Mouse (Mus musculus) heart, adult 2 months (tissue): ENCODE results near the gene 1700021F05Rik. TPM values are rescaled to one million over a fixed set of nuclear protein-coding genes. Genes with fewer than 3 reads are reported as not detected.
A peak's percentile ranks its signal among the peaks of the same experiment; 100 is the strongest.
"Not testable (repeated sequence)": the region's sequence is repeated elsewhere in the genome, so short reads cannot be mapped to it uniquely, and the experiment has no call there.

ENCODE experiments used
- DNase-seq, 2 experiments: peaks; one replicate each; pipeline ENCODE4 v3.0.0; 2021
- H3K27ac ChIP-seq: fragments of 200-600 bp; 2 replicates; pipeline ENCODE4 v1.8.1; 2022
- H3K27me3 ChIP-seq: fragments of 200-500 bp; 2 replicates; pipeline ENCODE4 v1.6.1; 2012; ENCODE audit warnings: mild to moderate bottlenecking, low read length, inconsistent platforms, mixed read lengths; ENCODE audit not compliant: control insufficient read depth, insufficient read depth
- H3K36me3 ChIP-seq: fragments of 200-500 bp; 2 replicates; pipeline ENCODE4 v1.6.1; 2012; ENCODE audit warnings: low read length, inconsistent platforms; ENCODE audit not compliant: control insufficient read depth, insufficient read depth
- H3K4me1 ChIP-seq: fragments of 200-500 bp; 2 replicates; pipeline ENCODE4 v1.6.1; 2011; ENCODE audit warnings: low read length; ENCODE audit not compliant: control insufficient read depth, insufficient read depth
- H3K4me3 ChIP-seq: fragments of 200-600 bp; 2 replicates; pipeline ENCODE4 v1.8.1; 2022
- H3K79me2 ChIP-seq: fragments of 200-500 bp; replicated peaks from 2 replicates; pipeline ENCODE4 v1.6.1; 2012; ENCODE audit warnings: mild to moderate bottlenecking, inconsistent platforms, low read length, moderate library complexity, mixed read lengths; ENCODE audit not compliant: control insufficient read depth, insufficient read depth
- H3K9ac ChIP-seq: fragments of 200-500 bp; 2 replicates; pipeline ENCODE4 v1.6.1; 2012; ENCODE audit warnings: low read depth, mild to moderate bottlenecking, control low read depth, inconsistent platforms, low read length, mixed read lengths
- CTCF ChIP-seq: fragments of 200-600 bp; IDR thresholded peaks from 2 replicates; pipeline ENCODE4 v1.8.1; 2022; ENCODE audit warnings: antibody characterized with exemption, mild to moderate bottlenecking, moderate library complexity
- EP300 ChIP-seq: fragments of 200-500 bp; IDR thresholded peaks from 2 replicates; pipeline ENCODE4 v1.6.1; 2011; ENCODE audit warnings: low read depth, low read length, control low read depth; ENCODE audit not compliant: insufficient read depth
- POLR2A ChIP-seq: fragments of 200-500 bp; IDR thresholded peaks from 2 replicates; pipeline ENCODE4 v1.6.1; 2011; ENCODE audit warnings: mild to moderate bottlenecking, low read depth, low read length, control low read depth; ENCODE audit not compliant: insufficient read depth
- WGBS: fragments of 180-500 bp; shearing (Covaris S2); methylation state at CpG from one replicate; pipeline ENCODE4 v1.1.7; 2018; 5-methylcytosine and 5-hydroxymethylcytosine counted together
- intact Hi-C: fragments of 180-260 bp; cut with DNase I; formaldehyde crosslinking; loops from one replicate; pipeline ENCODE4 v1.15.1; 2025
- polyA plus RNA-seq: library from polyadenylated mRNA; depleted of rRNA; stranded (reverse); fragments of >200 nt; gene quantifications from 2 replicates; pipeline ENCODE4 v1.2.3, GENCODE M21; 2012
- total RNA-seq, 2 experiments: library from RNA; stranded (reverse); gene quantifications; 2 replicates each; pipeline ENCODE4 v1.2.3; 2021

1700021F05Rik gene
- total and polyA plus RNA-seq, 3 experiments = 27.4 to 121 (median 112) TPM

- H3K4me1 ChIP-seq = peaks cover 4% of the 10 kb centered on the region
- TF ChIP-seq POLR2A = no peak
- TF ChIP-seq CTCF = no peak
- TF ChIP-seq EP300 = no peak
- intact Hi-C loops = loop anchor here (10.0 kb wide), 1 partner anchor 1527 kb away; the partner anchor contains the start of gene Prep
- H3K9ac ChIP-seq = no peak overlapping the region
- peaks cover 3% of the 10 kb centered on the region; the same call in 1 of the 2 replicates for H3K36me3 ChIP-seq
- DNase-seq = no peak
- no peak overlapping the region for H3K4me3 ChIP-seq
- H3K27ac ChIP-seq = no peak overlapping the region
- peaks cover 1% of the 10 kb centered on the region; the same call in 1 of the 2 replicates for H3K79me2 ChIP-seq
- H3K27me3 ChIP-seq = no peaks in the 10 kb centered on the region
- 77% methylated on average over 7 of the region's 7 CpGs for WGBS
These were observed 3.1 kb downstream of the 1700021F05Rik start for GRCm38 (mm10) chr10:43537652-43538051.

- WGBS = 39% methylated on average over 1 of the region's 1 CpGs
- no peaks in the 10 kb centered on the region for H3K27me3 ChIP-seq
- H3K9ac ChIP-seq = no peak overlapping the region
- no peak for DNase-seq
- intact Hi-C loops = loop anchor here (10.0 kb wide), 1 partner anchor 1530 kb away; the partner anchor contains the start of gene Prep
- peaks cover 3% of the 10 kb centered on the region; the same call in 1 of the 2 replicates for H3K36me3 ChIP-seq
- H3K27ac ChIP-seq = no peak overlapping the region
- peaks cover 3% of the 10 kb centered on the region for H3K4me1 ChIP-seq
- TF ChIP-seq CTCF = no peak
- TF ChIP-seq EP300 = no peak
- no peak for TF ChIP-seq POLR2A
- 0 out of 2 replicates have a peak, but pooled peaks cover 1% of the 10 kb centered on the region for H3K79me2 ChIP-seq
- no peak overlapping the region for H3K4me3 ChIP-seq
These were observed 6.4 kb downstream of the 1700021F05Rik start for GRCm38 (mm10) chr10:43534382-43534781.

GRCm38 (mm10) chr10:43527283-43528269 lies 13.2 kb downstream of the 1700021F05Rik start:
- no peak for DNase-seq
- WGBS = 58% methylated on average over 15 of the region's 15 CpGs
- Histone ChIP-seq H3K4me3 (no peak overlapping the region), H3K36me3 (no peaks in the 10 kb centered on the region), H3K27me3 (no peaks in the 10 kb centered on the region), H3K4me1 (no peaks in the 10 kb centered on the region), H3K79me2 (no peaks in the 10 kb centered on the region), H3K27ac (no peak overlapping the region), H3K9ac (no peak overlapping the region)
- intact Hi-C loops = no loop called here
- TF ChIP-seq EP300 (no peak), POLR2A (no peak), CTCF (no peak)

GRCm38 (mm10) chr10:43523931-43524330 lies 16.9 kb downstream of the 1700021F05Rik start, which contains the start of gene Gm9803:
Gene Gm9803 (plus strand): TSS chr10:43524084.
- H3K27ac ChIP-seq, H3K36me3 ChIP-seq, H3K79me2 ChIP-seq, intact Hi-C loops, DNase-seq, H3K9ac ChIP-seq, H3K27me3 ChIP-seq, H3K4me3 ChIP-seq, H3K4me1 ChIP-seq: not testable (repeated sequence)
- WGBS = 96% methylated on average over 10 of the region's 10 CpGs

GRCm38 (mm10) chr10:43519977-43520376 lies 20.8 kb downstream of the 1700021F05Rik start:
- H3K79me2 ChIP-seq = no peaks in the 10 kb centered on the region
- no peak overlapping the region for H3K4me3 ChIP-seq
- H3K4me1 ChIP-seq = peaks cover 8% of the 10 kb centered on the region; the same call in 1 of the 2 replicates
- TF ChIP-seq CTCF = no peak
- TF ChIP-seq POLR2A = no peak
- TF ChIP-seq EP300 = no peak
- H3K36me3 ChIP-seq = no peaks in the 10 kb centered on the region
- H3K27me3 ChIP-seq = no peaks in the 10 kb centered on the region
- no peak overlapping the region for H3K27ac ChIP-seq
- WGBS = 95% methylated on average over 2 of the region's 2 CpGs
- no peak for DNase-seq
- H3K9ac ChIP-seq = no peak overlapping the region
- intact Hi-C loops = no loop called here

GRCm38 (mm10) chr10:43518368-43518767 lies 22.4 kb downstream of the 1700021F05Rik start:
- peak; percentile 30; the same call in 1 of the 2 replicates for TF ChIP-seq POLR2A
- no peak for TF ChIP-seq CTCF
- TF ChIP-seq EP300 = peak; percentile 81
- H3K79me2 ChIP-seq = no peaks in the 10 kb centered on the region
- no peak overlapping the region for H3K9ac ChIP-seq
- H3K4me3 ChIP-seq = no peak overlapping the region
- H3K27ac ChIP-seq = no peak overlapping the region
- intact Hi-C loops = no loop called here
- no peaks in the 10 kb centered on the region for H3K36me3 ChIP-seq
- peaks cover 8% of the 10 kb centered on the region; the same call in 1 of the 2 replicates for H3K4me1 ChIP-seq
- DNase-seq = peak; percentile 40 to 49
- 48% methylated on average over 11 of the region's 13 CpGs for WGBS
- no peaks in the 10 kb centered on the region for H3K27me3 ChIP-seq
